Mouse (Mus musculus) embryonic fibroblast, embryonic 13.5 days (primary cell): ENCODE data around the gene Gk2.

Experiments used
- CTCF ChIP-seq: IDR thresholded peaks from 2 replicates; pipeline ENCODE4 v1.5.1; 2011; ENCODE audit warnings: mild to moderate bottlenecking, control low read depth, low read length, moderate library complexity, borderline replicate concordance; ENCODE audit not compliant: insufficient read depth
- POLR2A ChIP-seq: IDR thresholded peaks from 2 replicates; pipeline ENCODE4 v1.6.1; 2011; ENCODE audit warnings: low read depth, mild to moderate bottlenecking, control low read depth, low read length, moderate library complexity

GRCm38 (mm10) chr5:97409234-97409704, 47.6 kb downstream of the Gk2 start:
- TF ChIP-seq POLR2A: no peak
- no peak for TF ChIP-seq CTCF
